Mouse (Mus musculus): ENCODE data around the gene Sdr9c7.

The Sdr9c7 gene

GRCm38 (mm10) chr10:127959161-127959679 is 60.9 kb downstream of the Sdr9c7 start:
- DNase-seq (ENCODE audit: low read depth in 1 of 2, low spot score in 2 of 2) = no peak

Data from monocyte, adult 2 months (primary cell).